Mouse (Mus musculus): ENCODE results near the gene Gpalpp1. TPM values are rescaled to one million over a fixed set of nuclear protein-coding genes. Genes with fewer than 3 reads are reported as not detected.

Gene Gpalpp1
- 4.2 TPM for polyA plus RNA-seq (2012; fragmentation: generic; extraction: Trizol)

DNA sequence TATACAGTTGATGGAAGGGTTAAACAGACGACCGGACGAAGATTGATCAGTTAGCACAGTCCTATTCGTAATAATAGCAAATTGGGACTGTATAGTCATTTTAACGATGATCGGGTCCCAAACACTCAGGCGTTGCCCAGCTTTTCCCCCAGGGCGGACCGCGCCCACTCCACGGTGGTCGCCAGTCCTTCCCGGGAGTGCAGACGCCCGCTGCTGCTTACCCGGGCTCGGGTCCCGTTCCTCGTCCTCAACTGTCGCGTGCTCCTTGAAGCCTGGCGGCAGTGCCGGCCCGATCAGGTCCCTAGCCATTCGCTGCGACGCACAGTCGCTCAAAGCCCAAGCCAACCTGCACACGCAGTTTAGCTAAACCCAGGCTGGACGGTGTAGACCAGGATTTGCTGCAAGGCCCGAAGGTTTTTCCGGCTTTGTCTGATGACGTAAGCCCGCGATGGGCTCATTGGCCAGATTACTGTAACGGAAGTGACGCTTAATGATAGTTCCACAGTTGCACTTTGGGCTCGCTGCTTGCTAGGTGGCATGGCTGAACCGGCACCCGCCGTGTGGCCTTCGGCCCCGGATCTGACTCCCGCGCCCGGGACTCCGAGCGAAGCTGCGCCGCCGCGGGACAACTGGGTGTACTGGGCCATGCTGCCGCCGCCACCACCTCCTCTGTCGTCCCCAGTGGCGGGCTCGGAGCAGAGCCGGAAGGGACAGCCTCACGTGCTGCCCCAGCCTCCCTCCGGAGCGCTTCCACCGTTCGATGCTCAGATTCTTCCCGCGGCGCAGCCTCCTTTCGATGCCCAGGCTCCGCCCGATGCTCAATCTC lies at the start of gene Gpalpp1, which contains the start of gene Nufip1:
Gene Gpalpp1, minus strand, starts transcription at position 365 of the 826 bp plus-strand sequence.
Gene Nufip1, plus strand, starts transcription at position 496 of the 826 bp plus-strand sequence.
- H3K36me3 ChIP-seq (ENCODE audit: control insufficient read depth, insufficient read depth): peaks cover 16% of the 10 kb centered on the region
- peak within 1 kb of the TSS; percentile 22 for H3ac ChIP-seq (ENCODE audit: control insufficient read depth, insufficient read length)
- H3K27me3 ChIP-seq (ENCODE audit: control insufficient read depth, insufficient read depth, insufficient read length): no peaks in the 10 kb centered on the region
- peaks cover 47% of the 10 kb centered on the region for H3K79me2 ChIP-seq (ENCODE audit: control insufficient read depth, insufficient read depth)
- H3K4me2 ChIP-seq (ENCODE audit: low read depth): peak within 1 kb of the TSS; percentile 95
- peak within 1 kb of the TSS; percentile 85 for H3K4me3 ChIP-seq
- TF ChIP-seq SRF (IDR thresholded peaks at IDR 0.05; ENCODE audit: control insufficient read depth, insufficient read length, low read depth) (peak; percentile 85), MYOG (IDR thresholded peaks at IDR 0.05; ENCODE audit: control insufficient read depth in 1 of 3, insufficient read depth in 1 of 3, insufficient read length in 2 of 3, low read depth in 2 of 3) (peak in 1 of 3 experiments; percentile 17), REST (IDR thresholded peaks at IDR 0.05; ENCODE audit: insufficient read depth, insufficient read length) (no peak), TCF12 (IDR thresholded peaks at IDR 0.05; ENCODE audit: insufficient read depth, poor library complexity, severe bottlenecking) (no peak), POLR2AphosphoS2 (IDR thresholded peaks at IDR 0.05; ENCODE audit: insufficient read length, low read depth) (peak; percentile 58), USF1 (IDR thresholded peaks at IDR 0.05; ENCODE audit: low read depth) (peak; percentile 69), POLR2A (IDR thresholded peaks at IDR 0.05; ENCODE audit: insufficient read length, low read depth) (peak; percentile 72)

DNA sequence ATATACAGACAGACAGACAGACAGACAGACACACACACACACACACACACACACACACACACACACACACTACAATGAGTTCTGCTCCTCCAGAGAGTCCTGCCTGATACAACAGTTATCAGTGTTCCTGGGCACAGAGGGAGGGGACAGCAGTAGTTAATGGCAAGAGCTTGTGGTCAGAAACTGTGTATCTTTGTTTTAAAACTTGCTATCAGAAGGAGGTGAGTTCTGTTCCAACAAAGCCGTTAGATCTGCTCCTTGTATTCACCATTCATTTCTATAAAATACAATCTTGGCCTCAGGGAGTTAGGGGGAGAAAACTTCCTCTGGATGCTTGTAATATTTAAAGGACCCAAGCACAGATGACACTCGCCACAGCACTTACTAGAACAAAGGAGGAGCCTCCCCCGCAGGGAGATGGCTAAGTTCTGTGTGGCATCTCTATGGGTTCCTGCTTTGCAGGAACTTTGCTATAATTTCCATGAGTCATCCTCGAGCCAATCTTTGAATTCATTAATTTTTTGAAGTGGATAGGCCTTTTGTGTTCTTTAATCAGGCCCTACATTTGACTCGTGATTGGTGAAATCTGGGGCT lies 47.7 kb upstream of the Gpalpp1 start:
- Histone ChIP-seq H3K4me3 (no peak overlapping the region), H3K79me2 (ENCODE audit: control insufficient read depth, insufficient read depth) (no peaks in the 10 kb centered on the region), H3K27me3 (ENCODE audit: control insufficient read depth, insufficient read depth, insufficient read length) (no peaks in the 10 kb centered on the region), H3K36me3 (ENCODE audit: control insufficient read depth, insufficient read depth) (no peaks in the 10 kb centered on the region), H3ac (ENCODE audit: control insufficient read depth, insufficient read length) (no peak overlapping the region), H3K4me2 (ENCODE audit: low read depth) (no peak overlapping the region)
- TF ChIP-seq USF1 (IDR thresholded peaks at IDR 0.05; ENCODE audit: low read depth) (no peak), TCF3 (IDR thresholded peaks at IDR 0.05; ENCODE audit: insufficient read length, low read depth) (no peak), MYOD1 (IDR thresholded peaks at IDR 0.05; ENCODE audit: control insufficient read depth in 1 of 3, insufficient read length in 2 of 3, low read depth in 2 of 3) (no peak), CEBPB (IDR thresholded peaks at IDR 0.05; ENCODE audit: insufficient read depth, poor library complexity, severe bottlenecking) (no peak), SRF (IDR thresholded peaks at IDR 0.05; ENCODE audit: control insufficient read depth, insufficient read length, low read depth) (no peak), E2F4 (IDR thresholded peaks at IDR 0.05; ENCODE audit: insufficient read depth) (no peak), POLR2A (IDR thresholded peaks at IDR 0.05; ENCODE audit: insufficient read length, low read depth) (no peak), MYOG (IDR thresholded peaks at IDR 0.05; ENCODE audit: control insufficient read depth in 1 of 3, insufficient read depth in 1 of 3, insufficient read length in 2 of 3, low read depth in 2 of 3) (no peak), TCF12 (IDR thresholded peaks at IDR 0.05; ENCODE audit: insufficient read depth, poor library complexity, severe bottlenecking) (no peak), MAX (IDR thresholded peaks at IDR 0.05; ENCODE audit: low read depth) (no peak), REST (IDR thresholded peaks at IDR 0.05; ENCODE audit: insufficient read depth, insufficient read length) (no peak), POLR2AphosphoS2 (IDR thresholded peaks at IDR 0.05; ENCODE audit: insufficient read length, low read depth) (no peak)

DNA sequence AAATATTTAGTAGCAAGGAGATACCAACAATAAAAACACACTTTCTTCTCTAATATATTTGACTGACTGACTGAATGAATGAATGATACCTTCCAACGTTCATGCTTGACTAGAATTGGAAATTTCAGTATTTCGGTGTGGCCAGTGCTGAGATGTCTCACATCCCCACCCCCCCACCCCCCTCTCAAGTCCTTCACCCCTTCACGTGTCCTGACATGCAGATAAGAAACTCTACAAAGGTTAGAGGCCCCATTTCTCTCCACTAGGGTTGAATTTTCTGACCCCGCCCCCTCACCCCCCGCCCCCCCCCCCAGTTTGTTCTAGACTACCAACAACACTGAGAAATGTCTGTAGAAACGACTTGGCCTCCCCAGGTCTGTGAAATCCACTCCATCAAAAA lies 43.3 kb upstream of the Gpalpp1 start:
- Histone ChIP-seq H3ac (ENCODE audit: control insufficient read depth, insufficient read length) (no peak overlapping the region), H3K4me3 (peak overlapping the region; percentile 34), H3K27me3 (ENCODE audit: control insufficient read depth, insufficient read depth, insufficient read length) (no peaks in the 10 kb centered on the region), H3K79me2 (ENCODE audit: control insufficient read depth, insufficient read depth) (no peaks in the 10 kb centered on the region), H3K4me2 (ENCODE audit: low read depth) (peak overlapping the region; percentile 81), H3K36me3 (ENCODE audit: control insufficient read depth, insufficient read depth) (no peaks in the 10 kb centered on the region)
- TF ChIP-seq SRF (IDR thresholded peaks at IDR 0.05; ENCODE audit: control insufficient read depth, insufficient read length, low read depth) (no peak), POLR2AphosphoS2 (IDR thresholded peaks at IDR 0.05; ENCODE audit: insufficient read length, low read depth) (no peak), E2F4 (IDR thresholded peaks at IDR 0.05; ENCODE audit: insufficient read depth) (no peak)

DNA sequence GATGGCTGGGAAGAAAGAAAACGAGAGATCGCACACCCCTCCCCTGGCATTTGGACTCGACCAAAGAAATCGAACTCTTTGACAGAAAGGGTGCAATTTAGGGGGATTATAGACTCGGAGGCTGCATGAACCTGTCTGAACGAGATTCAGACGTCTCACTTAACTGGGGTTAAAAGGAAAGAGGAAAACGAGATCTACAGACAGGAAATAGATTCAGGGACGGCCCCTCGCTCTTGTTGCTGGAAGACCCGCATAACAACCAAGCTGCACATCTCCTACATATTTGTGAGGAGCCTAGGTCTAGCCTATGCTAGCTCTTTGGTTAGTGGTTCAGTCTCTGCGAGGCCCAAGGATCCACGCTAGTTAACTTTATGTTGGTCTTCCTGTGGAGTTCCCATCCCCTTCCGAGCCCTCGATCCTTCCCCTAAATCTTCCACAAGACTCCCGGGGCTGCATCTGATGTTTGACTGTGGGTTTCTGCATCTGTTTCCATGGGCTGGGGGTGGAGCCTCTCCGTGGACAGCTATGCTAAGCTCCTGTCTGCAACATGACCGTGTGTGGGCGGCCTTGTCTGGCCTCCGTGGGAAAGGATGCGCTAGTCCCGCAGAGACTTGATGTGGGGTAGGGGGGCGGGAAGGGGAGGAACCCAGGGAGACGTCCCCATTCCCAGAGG lies 42.6 kb upstream of the Gpalpp1 start:
- Histone ChIP-seq H3K4me3 (peak overlapping the region; percentile 34), H3ac (ENCODE audit: control insufficient read depth, insufficient read length) (peak overlapping the region; percentile 63), H3K36me3 (ENCODE audit: control insufficient read depth, insufficient read depth) (no peaks in the 10 kb centered on the region), H3K79me2 (ENCODE audit: control insufficient read depth, insufficient read depth) (no peaks in the 10 kb centered on the region), H3K27me3 (ENCODE audit: control insufficient read depth, insufficient read depth, insufficient read length) (no peaks in the 10 kb centered on the region), H3K4me2 (ENCODE audit: low read depth) (peak overlapping the region; percentile 81)
- TF ChIP-seq MYOD1 (IDR thresholded peaks at IDR 0.05; ENCODE audit: control insufficient read depth in 1 of 3, insufficient read length in 2 of 3, low read depth in 2 of 3) (peak in 2 of 3 experiments; percentile 36 to 46), TCF12 (IDR thresholded peaks at IDR 0.05; ENCODE audit: insufficient read depth, poor library complexity, severe bottlenecking) (no peak)

Data from myocyte (in vitro differentiated cells).